Mouse (Mus musculus): ENCODE data around the gene Marveld2.

Gene Marveld2

GRCm38 (mm10) chr13:100600317-100600716 lies 16.5 kb downstream of the Marveld2 start:
- 77% methylated on average over 12 of the region's 12 CpGs for WGBS

- WGBS, result 89% methylated on average over 9 of the region's 9 CpGs
These were observed 19.5 kb downstream of the Marveld2 start for GRCm38 (mm10) chr13:100597284-100597683.

GRCm38 (mm10) chr13:100595552-100595885 lies 21.3 kb downstream of the Marveld2 start:
- 87% methylated on average over 3 of the region's 3 CpGs for WGBS

- WGBS, result 86% methylated on average over 5 of the region's 5 CpGs
These were observed 21.8 kb downstream of the Marveld2 start for GRCm38 (mm10) chr13:100594838-100595551.

- WGBS, result 56% methylated on average over 13 of the region's 17 CpGs
These were observed 22.6 kb downstream of the Marveld2 start for GRCm38 (mm10) chr13:100594041-100594792.

- WGBS, result 78% methylated on average over 12 of the region's 12 CpGs
These were observed 28.1 kb downstream of the Marveld2 start for GRCm38 (mm10) chr13:100588646-100589045.

- WGBS, result 53% methylated on average over 6 of the region's 6 CpGs
These were observed 34.6 kb downstream of the Marveld2 start for GRCm38 (mm10) chr13:100582144-100582543.

GRCm38 (mm10) chr13:100581701-100582100 lies 35.1 kb downstream of the Marveld2 start:
- 43% methylated on average over 3 of the region's 3 CpGs for WGBS

- WGBS, result 54% methylated on average over 3 of the region's 3 CpGs
These were observed 37.6 kb downstream of the Marveld2 start for GRCm38 (mm10) chr13:100579220-100579619.

- WGBS, result 82% methylated on average over 2 of the region's 2 CpGs
These were observed 40.8 kb downstream of the Marveld2 start for GRCm38 (mm10) chr13:100575950-100576349.

GRCm38 (mm10) chr13:100570713-100571112 lies 46.1 kb downstream of the Marveld2 start:
- WGBS, result 80% methylated on average over 2 of the region's 2 CpGs

- WGBS, result 95% methylated on average over 1 of the region's 1 CpGs
These were observed 48.4 kb downstream of the Marveld2 start for GRCm38 (mm10) chr13:100568359-100568758.

GRCm38 (mm10) chr13:100559449-100559848 lies 57.3 kb downstream of the Marveld2 start:
- 91% methylated on average over 9 of the region's 9 CpGs for WGBS

GRCm38 (mm10) chr13:100557011-100557410 lies 59.8 kb downstream of the Marveld2 start:
- WGBS, result 77% methylated on average over 4 of the region's 4 CpGs

- 2% methylated on average over 12 of the region's 12 CpGs for WGBS
These were observed 63.7 kb downstream of the Marveld2 start for GRCm38 (mm10) chr13:100553042-100553437.

- WGBS, result under 1% methylated on average over 45 of the region's 45 CpGs
These were observed 64.3 kb downstream of the Marveld2 start, which contains the start of gene Ocln for GRCm38 (mm10) chr13:100552369-100553041. Gene Ocln, minus strand, starts transcription at chr13:100552718.

- WGBS, result under 1% methylated on average over 35 of the region's 35 CpGs
These were observed 64.8 kb downstream of the Marveld2 start for GRCm38 (mm10) chr13:100552009-100552368.

- under 1% methylated on average over 41 of the region's 41 CpGs for WGBS
These were observed 65.3 kb downstream of the Marveld2 start for GRCm38 (mm10) chr13:100551371-100552008.

GRCm38 (mm10) chr13:100547269-100547668 lies 69.5 kb downstream of the Marveld2 start:
- WGBS, result 77% methylated on average over 5 of the region's 5 CpGs

Measured in cerebral cortex, adult 2 months (tissue).